Mouse (Mus musculus) bone marrow, adult 2 months (tissue): ENCODE results near the gene Speer4d.
"Not testable (repeated sequence)": the region's sequence is repeated elsewhere in the genome, so short reads cannot be mapped to it uniquely, and the experiment has no call there.

ENCODE experiments used
- CTCF ChIP-seq: fragments of 200-500 bp; IDR thresholded peaks from 2 replicates; pipeline ENCODE4 v1.5.1; 2011; ENCODE audit warnings: low read length, control low read depth; ENCODE audit not compliant: control insufficient read depth, insufficient read depth
- POLR2A ChIP-seq: fragments of 200-500 bp; IDR thresholded peaks from 2 replicates; pipeline ENCODE4 v1.6.1; 2011; ENCODE audit warnings: low read depth, mild to moderate bottlenecking, control low read depth, low read length, borderline replicate concordance; ENCODE audit not compliant: control insufficient read depth

- not testable (repeated sequence) for TF ChIP-seq CTCF, POLR2A
Measured at GRCm38 (mm10) chr5:15591577-15591976, 27.3 kb upstream of the Speer4d start.
